Mouse (Mus musculus) retina, postnatal 1 day (tissue): ENCODE data around the gene Gpr4.

Source experiments
- DNase-seq: peaks from one replicate; pipeline ENCODE4 v3.0.0-alpha.2; 2012

The Gpr4 gene

DNA sequence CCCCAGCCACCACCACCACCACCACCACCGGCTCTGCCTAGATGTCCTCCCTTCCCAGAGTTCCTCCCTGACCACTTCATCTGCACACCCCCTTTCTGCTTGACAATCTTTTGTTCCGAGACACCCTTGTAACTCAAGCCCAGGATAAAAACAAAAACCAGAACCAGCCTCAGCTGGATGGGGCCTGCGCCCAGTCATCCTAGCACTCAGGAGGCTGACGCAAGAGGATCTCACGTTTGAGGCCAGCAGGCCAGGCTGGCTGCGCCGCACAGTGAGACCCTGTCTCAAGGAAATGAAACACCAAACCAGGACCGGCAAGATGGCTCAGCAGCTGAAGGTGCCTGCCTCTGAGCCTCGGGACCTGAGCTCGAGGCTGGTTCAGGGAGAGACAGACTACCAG lies 54.7 kb downstream of the Gpr4 start:
- no peak for DNase-seq

DNA sequence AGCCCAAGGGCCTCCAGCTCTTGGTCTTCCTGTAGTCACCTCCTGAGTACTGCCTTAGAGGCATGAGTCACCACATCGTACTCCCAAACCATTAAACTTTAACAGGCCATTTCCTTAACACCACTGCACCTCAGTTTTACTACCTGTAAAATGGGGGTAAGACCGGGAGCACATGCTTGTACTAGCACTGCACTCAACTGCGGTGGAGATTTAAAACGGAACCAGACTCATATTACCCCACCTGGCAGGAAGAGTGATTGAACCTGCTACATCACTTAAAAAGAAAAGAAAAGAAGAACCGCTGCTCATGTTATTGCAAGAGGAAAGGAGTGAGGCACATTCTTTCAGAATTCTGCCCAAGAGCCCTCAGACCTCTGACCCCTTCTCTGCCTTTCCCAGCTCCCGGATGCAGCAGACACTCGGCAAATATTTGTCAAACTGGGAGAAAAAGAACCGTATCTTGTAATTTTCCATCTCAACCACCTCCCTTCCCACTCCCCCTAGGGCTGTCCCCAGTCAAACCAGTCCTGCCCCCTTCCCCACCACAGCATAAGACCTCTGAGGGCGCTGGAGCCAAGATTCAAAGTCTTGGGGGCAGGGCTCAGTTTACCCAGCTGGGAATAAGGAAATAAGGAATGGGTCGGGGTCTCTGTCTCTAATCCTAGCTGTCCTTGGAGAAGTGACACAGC lies 56.8 kb downstream of the Gpr4 start:
- no peak for DNase-seq

DNA sequence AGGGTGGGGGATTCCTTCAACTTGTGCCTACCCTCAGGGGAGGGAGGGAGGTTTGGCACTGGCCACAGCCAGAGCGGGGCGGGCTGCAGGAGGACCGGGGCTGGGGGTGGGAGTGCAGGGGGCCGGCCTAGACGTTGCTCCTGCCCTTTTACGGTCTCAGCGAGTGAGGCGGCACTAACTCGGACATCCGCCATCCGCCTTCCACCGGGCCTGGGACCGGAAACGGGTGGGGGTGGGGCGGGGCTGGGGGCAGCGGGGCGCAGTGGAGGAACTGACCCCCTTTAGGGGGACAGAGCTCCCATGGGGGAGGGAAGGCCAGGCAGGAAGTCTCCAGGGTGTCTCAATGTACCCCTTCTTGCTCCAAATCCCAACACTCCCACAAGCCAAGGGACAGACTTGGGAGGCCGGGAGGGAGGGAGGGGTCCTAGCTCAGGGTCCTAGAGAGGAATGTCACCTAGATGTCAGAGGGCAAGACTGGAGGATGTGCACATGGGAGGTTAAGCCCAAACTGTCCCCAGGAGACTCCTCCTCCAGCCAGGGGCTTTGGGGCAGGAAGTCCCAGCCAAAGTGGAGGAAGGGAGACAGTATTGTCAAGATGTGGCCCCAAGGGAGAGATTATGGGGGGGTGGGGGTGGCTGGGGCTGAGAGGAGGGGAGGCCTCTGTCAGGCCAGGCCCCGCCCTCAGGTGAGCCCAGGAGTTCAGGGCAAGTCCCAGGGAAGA lies 57.5 kb downstream of the Gpr4 start:
- peak; percentile 80 for DNase-seq

DNA sequence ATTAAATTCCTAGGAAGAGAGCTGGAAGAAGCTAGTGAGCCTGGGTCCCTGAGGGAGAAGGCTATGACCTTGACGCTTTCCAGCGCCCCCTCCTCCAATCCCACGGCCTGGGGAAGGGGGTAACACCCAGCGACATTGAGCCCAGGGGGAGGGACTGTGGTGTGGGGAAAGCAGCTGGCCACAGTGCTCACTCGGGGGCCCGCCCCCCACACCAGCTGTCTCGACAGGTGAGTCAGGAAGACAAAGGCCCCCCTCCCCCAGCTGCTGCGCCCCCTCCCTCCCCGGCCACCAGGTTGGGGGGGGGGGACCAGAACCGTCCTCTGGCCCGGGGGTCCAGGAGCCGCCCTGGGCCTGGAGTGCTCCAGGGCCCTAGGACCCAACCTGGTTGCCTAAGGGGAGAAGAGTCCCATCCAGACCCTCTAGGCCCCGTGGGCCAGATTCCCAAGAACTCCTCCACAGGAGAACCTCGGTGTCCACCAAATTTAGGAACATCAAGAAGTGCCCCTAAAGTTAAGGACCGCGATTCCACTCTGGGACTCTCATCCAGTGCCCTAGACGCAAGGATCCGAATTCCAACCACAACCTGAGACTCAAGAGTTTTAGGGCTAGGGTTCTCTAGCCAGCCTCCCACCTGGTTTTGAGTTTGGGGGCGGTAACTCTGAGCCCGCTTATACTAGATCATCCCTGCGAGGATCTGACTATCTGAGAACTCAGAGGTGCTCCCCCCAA lies 58.3 kb downstream of the Gpr4 start:
- peak; percentile 36 for DNase-seq

DNA sequence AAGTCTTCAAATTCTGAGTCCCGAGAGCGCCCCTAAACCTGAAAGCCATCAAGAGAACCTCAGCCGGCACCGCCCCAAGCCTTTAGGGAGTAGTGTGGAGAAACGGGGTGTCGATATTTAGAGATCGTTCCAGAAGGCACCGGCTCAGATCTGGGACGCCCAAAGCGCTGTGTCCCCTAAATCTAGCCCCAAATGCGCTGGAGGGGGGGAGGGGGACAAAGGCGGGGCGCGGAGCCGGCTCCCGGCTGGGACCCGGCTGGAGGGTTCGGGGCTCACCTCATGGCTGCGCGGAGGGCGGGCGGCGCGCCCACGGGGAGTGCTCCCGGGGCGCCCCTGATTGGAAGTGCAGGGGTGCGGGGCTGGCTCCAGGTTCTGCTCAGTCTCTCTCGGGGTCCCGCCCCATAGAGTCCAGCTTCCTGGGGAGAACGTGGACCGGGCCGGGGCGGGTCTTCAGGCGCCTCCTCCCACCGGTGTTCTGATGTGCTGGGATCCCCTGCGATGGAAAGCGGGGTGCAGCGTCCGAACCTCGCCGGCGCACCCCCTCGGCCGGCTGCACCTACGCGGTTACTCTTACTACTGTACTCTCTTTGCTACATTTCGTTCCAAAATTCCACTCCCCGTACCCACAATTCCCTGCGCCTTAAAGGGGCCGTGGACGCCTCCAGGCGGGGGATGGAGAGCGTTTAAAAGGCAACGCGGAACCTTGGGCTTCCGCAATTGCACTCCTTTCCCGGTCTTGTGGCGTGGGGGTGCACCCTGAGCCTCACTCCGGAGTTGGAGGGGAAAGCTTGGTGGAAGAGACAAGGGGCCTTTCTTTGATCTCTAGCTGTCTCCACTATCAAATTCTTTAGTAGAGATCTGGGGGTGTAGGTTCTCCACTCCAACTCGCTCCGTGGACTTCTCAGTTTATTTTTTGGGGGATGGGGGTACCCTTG lies 59.2 kb downstream of the Gpr4 start, which contains the start of gene Vasp:
Gene Vasp (minus strand): TSS at position 580 of the 935 bp plus-strand sequence.
- peak; percentile 90 for DNase-seq

DNA sequence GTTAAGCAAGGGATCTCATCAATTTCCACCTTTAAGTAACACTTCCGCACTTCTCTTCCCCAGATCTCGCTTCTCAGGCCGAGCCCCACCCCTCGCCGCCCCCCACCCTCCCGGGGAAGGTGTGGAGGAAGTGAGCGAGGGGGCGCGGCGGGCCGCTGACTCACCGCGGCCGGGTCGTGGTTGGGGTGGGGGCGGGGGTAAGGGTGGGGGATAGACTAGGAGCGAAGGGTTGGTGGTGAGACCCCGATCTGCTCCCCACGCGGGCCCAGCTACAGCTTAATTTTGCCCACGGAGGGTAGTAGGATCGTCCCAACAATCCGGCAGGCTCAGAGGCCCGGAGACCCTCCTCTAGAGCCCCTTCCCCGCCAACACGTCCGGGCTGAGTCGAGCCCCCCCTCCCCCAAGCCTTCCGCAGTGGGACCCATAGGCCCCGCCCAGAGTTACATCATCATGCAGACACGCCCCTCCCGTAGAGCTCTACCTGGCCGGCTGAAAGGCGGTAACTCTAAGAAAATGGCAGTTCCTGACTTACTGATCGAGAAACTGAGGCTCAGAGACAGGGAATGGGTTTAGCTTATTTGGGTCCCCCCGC lies 59.9 kb downstream of the Gpr4 start:
- peak; percentile 65 for DNase-seq
